Mouse (Mus musculus) T-helper 2 cell (primary cell): Measurements from ENCODE around the gene Fkbp10.

Experiments
- in situ Hi-C: fragments of 300-600 bp; cut with MboI, MseI; formaldehyde crosslinking; loops from one replicate; pipeline ENCODE4 v1.15.1; 2025; ENCODE audit warnings: high pct_unique_total_duplicates

Gene Fkbp10

DNA sequence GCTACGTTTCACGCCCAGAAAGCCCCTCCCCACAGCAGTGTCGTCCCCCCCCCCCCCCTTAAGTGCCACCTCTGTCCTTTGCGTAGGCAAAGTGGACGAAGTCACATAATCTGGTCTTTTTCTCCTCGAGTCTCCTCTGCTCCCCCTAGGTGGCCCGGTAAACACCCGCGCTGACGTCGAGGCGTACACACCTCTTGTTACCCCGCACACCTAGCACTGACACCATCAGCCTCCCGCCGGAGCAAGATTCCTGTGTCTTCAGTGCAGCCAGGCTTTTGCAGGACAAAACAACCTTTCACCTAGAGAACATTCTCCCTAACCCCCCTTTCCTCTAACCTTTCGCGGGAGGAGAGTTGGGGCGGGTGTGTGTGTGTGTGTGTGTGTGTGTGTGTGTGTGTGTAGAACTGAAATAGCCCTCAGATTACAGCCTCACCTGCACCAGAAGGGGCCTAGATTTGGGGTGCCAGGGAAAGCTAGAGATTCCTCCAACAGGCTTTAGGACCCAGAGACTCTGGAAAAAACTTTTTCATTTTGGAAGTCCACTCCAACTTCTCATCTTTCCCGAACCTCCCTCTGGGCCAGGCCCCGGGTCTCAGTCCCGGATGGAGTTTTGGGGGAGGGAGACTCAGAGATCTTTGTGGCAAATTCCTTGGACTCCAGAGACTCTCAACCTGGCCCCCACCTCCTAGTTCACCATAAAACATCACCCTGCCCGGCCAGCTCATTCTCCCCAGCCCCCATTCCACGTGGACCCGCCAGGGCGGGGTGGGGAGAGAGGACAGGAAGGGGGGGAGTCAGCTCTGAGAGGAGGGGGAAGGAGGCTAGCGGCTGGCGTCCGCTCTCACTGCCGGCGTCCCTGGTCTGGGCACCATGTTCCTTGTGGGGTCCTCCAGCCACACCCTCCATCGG is at the start of gene Fkbp10:
Gene Fkbp10 (plus strand): TSS at position 784 of the 909 bp plus-strand sequence.
- in situ Hi-C loops, result no loop called here

DNA sequence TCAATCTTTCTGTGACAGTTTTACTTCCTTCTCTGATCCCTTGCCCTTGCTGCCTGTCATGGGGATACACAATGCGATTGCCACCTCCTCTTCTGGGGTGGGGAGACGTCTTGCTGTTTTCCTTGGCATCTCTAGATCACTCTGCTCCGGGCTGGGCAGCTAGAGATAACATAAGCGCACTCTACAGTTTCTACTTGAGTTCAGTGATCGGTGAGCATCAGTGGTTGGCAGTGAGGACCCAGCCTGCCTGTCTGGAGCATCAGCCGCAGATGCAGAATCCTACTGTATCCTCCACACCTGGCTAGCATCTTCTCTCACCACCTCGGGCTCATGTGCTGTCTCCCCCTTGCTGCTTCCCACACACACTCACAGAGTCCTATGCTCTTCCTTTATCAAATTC is 46.4 kb upstream of the Fkbp10 start:
- in situ Hi-C loops, result loop anchor here (5.0 kb wide), 1 partner anchor 38 kb away; no protein-coding TSS in a partner anchor

DNA sequence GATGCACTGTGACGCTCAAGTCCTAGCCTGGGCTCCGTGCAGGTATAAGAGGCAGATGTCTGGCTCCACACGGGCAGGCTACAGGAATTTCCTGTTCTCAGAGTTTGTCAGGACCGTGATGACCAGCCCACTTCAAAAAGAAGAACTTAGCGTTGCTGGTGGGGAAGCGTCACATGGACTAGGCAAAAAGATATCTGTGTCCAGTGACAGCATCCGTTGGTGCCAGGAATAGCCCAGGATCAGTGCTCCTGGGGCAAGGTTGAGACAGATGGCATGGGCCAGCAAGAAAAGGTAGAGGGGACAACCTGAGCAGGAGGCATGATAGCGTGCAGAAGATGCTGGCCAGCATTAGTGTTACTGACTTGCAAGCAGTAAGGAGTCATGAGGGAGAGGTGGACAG is 45.7 kb upstream of the Fkbp10 start:
- in situ Hi-C loops, result loop anchor here (5.0 kb wide), 1 partner anchor 37 kb away; no protein-coding TSS in a partner anchor

DNA sequence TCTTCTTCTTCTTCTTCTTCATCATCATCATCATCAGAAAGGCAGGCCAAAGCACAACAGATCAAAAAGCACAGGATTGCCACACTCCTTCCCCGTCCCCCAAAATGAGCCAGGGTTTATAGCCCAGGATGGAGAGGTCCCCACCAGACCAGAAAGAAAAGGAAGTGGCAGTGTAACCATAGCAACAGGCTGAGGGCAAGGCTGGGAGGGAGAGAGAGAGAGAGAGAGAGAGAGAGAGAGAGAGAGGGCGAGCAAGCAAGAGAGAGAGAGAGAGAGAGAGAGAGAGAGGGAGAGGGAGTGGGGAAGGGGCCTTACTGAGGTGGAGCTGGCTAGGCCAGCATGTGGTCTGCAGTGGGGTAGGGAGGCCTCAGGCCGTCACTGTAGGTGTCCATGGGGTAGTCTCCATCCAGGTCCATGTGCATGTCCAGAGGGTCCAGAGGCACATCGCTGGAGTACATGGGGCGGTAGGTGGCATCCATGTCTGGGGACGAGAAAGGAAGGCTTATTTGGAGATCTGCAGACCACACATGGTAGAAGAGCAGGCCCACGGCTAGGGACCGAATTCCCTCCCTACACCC is 43.4 kb upstream of the Fkbp10 start:
- in situ Hi-C loops, result no loop called here

DNA sequence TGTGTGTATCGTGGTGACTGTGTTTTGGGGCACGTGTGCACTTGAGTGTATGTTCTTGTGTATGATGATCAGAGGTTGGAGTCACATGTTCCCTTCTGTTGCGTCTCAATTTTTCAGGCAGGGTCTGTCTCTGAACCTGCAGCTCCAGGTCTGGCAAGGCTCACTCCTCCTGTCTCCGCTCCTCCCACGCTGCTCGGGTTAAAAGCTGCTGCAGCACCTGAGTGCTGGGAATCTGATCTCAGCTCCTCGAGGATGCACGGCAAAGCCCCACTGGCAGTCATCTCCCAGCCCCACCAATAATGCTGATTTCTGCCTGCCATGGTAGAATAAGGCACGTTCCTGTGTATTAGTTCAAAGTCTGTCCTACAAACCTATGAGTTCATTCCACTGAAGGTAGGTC is 40.4 kb upstream of the Fkbp10 start:
- in situ Hi-C loops, result no loop called here

DNA sequence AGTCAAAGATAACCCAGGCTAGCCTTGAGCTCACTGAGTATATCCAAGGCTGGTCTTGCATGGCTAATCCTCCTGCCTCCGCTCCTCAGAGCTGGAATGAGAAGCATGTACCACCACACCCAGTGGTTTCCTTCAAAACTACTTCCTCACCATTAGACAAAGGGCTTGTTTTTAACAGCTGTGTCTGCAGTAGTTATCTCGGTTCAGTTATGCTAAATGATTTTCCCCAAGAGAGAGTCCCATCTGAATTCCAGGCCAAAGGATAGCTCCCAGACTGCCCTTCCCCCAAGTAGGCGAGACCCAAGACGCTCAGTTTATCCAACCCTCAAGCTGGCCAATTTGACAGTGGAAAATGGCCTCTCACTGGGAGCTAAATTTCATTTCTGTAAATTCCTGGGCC is 39.5 kb upstream of the Fkbp10 start:
- in situ Hi-C loops, result no loop called here

DNA sequence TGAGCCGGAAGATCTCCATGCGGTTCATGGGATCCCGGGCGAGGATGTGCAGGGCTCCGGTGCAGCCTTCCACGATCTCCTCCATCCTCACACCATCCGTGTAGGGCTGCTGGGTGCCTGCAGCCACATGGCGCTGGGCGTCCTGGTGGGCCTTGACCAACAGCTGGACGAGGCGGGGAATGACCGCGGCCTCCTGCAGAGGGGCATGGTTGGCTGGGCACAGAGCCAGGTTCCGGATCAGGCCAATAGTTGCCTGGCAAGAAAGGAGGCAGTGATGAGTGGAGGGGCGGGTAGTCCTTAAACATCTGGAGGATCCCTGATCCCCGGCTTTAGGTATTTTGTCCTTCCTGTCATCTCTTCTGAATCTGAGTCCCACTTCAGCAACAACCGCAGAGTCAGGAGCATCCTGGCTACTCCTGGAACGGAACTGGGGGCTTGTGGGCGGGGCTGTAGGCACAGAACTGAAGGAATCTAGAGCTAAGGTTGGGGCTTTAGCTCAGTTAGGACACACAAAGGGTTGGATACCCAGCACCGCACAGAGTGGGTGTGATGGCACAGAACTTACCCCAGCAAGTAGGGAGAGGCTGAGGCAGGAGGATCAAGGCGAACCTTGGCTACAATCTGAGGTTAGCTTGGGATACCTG is 38.6 kb upstream of the Fkbp10 start:
- in situ Hi-C loops, result no loop called here

DNA sequence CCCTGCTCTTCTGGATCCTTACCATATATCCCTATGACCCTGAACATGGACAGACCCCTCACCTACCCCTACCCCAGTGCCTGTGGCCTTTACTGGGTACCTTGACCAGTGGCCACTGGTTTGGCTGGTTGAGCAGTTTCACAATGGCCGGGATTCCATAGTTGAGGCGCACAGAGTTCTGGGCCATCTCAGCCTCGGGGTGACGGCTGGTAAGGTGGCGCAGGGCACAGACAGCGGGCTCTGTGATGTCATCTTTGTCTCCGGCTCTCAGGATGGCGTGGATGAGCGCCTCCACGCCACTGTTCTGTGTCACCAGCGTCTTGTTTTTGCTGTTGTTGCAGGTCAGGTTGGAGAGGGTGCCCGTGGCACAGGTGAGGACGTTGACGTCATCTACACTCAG is 37.5 kb upstream of the Fkbp10 start:
- in situ Hi-C loops, result no loop called here

DNA sequence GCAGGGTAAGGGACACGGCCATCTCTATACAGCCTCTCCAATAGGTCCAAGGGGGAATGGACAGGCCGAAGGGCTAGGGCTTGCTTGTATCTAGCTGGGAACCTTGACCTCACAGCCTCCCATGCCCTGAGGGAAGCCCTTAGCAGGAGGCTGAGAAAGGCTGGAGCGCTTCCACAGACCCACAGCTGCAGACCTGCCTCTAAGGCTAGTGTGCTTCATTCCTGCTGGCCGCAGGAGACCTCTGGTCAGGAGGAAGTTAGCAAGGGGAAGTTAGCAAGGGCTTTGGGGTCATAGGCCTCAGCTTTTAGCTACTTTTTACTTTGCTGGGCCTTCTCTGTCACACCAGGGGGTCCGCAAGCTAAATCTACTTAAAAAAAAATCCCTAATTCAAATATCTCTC is 37.1 kb upstream of the Fkbp10 start:
- in situ Hi-C loops, result no loop called here

DNA sequence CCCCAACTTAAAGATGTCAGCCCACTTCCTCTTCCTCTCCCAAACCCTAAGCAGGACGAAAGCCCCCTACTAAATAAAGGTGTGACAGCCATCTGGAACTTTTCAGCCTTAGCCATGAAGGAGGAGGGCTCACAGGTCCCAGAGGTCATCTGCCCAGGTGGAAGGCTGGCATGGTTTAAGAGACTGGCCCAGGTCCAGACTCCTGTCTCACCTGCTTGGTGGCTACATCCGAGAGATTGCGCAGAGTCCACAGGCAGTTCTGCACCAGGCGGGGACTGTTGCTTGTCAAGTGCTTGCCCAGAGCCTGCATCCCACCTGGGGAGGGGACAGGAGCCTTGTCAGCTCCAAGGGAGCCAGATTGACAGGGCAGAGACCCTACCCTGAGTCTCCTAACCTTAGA is 36.2 kb upstream of the Fkbp10 start:
- in situ Hi-C loops, result no loop called here

DNA sequence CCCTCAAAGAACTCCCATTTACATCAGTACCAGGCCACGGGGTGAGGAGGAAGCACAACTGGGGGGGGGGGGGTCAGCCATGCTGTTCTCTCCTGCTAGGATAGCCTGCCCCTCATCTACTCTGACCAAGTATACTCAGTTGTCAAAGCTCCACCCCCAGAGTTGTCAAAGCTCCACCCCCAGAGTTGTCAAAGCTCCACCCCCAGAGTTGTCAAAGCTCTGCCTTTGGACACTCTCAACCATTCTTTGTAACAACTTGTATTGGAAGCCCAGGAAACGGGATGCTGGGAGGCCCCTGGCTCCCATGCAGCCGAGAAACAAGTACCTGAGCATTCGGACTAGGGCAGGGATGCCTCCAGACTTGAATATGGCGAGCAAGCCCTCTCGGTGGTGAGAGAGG is 32.8 kb upstream of the Fkbp10 start:
- in situ Hi-C loops, result no loop called here

DNA sequence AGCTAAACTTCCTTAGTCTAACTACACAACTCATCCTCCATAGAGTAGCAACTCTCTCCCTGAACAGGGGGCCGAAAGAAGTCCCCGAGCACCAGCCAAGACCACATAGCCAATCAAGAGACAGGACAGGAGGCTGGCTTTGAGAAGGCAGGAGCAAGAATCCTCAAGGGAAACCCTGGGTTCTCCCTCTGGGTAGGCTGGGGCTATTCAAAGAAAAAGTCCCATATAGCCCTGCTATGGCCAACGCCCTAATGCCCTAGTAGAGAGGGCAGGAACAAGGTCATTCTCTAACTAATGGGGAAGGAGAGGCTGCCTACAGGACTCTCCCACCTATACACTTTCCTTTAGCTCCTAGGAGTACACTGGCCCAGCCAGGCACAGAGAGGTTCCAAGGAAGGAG is 30.5 kb upstream of the Fkbp10 start:
- in situ Hi-C loops, result no loop called here

DNA sequence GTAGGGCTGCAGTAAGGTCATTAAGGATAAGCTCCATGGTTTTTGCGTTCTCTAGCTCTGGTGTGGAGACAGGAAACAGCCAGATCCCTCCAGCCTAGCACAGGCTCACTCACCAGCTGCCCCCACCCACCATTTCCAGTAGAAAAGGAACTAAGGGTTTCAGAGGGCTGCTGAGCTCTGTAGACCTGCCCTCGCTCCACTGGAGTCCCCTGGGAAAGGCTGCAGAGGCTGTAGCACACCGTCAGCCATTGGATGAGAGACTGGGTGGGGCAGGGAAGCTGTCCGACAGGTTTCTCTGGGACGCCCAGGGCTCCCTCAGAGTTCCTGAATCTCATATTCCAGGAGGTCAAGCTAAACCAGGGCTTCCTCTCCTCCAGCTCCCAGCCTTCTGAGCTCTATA is 28.9 kb upstream of the Fkbp10 start:
- in situ Hi-C loops, result no loop called here

DNA sequence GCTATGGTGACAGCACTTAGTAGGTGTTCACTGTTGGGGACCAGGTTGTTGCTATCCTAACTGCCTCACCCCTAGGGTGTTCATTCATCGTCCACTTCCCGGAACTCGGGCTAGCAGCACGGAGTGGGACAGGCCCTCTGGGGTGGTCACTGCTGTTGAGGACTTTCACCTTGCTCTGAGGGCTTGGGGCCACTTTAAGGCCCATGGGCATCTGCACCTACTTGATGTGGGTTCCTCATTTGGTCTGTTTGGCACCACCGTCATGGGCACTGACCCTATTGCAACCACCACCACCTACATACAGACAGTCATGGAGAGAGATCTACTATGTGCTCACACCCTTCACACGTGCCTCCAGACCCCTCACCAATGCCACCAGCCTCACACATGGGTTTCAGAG is 28.4 kb upstream of the Fkbp10 start:
- in situ Hi-C loops, result no loop called here

DNA sequence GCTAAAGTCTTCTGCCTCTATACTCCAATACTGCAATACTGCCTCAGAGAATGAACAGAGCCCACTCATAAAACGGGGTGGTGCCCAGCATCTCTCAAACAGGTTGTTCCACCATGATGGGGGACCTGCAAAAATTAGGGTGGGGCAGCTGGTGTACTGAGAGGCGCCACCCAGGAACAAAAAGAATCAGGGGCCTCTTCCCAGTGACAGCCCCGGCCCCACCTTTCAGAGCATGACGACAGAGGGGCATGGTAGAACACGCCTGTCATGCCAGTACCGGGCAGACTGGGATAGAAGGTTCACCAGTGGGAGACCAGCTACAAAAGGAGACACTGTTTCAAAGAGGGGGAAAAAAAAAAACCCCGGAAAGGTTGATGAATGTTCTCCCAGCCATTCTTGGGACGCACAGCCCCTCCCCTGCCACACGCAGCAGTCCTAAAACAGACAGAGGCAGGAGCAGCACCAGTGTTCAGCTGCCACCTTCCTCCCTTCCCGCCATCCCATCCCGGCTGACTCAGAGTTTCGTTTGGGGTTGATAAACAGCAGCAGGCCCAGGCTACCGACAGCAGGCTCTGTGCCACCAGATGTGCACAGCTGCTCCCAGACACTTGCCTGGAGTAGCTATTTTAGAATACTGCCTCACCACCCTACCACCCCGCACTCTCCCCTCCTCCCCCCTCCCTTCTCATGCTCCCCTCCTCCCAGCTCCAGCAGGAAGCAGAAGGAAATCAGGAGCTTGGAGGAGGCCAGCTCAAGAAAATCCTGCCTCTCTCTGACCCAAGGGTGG is 27.7 kb upstream of the Fkbp10 start:
- in situ Hi-C loops, result no loop called here

DNA sequence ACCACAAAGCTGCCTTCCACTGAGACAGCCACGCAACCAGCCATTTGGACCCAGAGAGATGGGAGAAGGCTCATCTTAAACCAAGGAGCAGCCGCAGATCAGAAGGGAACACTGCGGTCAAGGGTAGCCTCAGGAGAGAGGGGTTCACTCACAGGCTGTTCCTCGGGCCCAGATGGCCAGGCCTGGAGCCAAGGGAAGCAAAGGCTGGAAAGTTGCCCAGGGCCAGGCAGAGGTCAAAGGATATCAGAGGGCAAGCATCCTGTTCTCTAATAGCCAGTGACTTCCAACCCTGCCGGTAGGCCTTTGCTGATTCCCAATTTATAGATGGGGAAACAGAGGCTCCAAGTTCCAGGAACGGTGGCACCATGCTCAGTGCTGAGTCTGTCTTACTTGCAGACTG is 26.9 kb upstream of the Fkbp10 start:
- in situ Hi-C loops, result no loop called here

DNA sequence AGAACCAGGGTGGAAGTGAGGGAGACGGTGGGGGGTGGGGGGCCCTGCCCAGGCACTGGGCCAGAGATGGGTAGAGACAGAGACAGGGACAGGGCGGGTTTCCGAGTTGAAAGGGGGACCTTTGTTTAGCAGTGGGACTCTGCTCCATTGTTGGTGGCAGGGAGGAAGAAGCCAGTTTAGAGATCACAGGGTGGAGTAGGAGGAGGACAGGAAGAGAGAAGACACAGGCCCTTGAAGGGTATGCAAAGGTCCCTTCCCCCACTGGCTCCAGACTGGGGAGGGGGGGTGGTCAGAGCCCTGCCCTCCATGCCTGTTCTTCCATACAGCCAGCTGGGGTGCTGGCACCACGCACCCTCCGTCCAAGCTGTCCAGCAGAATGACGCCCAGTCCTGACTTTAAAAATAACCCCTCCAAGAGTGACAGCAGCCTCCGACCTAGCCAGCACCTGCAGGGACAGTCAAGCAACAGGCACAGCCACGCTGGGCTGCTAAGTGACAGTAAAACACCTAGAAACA is 25.5 kb upstream of the Fkbp10 start:
- in situ Hi-C loops, result no loop called here

DNA sequence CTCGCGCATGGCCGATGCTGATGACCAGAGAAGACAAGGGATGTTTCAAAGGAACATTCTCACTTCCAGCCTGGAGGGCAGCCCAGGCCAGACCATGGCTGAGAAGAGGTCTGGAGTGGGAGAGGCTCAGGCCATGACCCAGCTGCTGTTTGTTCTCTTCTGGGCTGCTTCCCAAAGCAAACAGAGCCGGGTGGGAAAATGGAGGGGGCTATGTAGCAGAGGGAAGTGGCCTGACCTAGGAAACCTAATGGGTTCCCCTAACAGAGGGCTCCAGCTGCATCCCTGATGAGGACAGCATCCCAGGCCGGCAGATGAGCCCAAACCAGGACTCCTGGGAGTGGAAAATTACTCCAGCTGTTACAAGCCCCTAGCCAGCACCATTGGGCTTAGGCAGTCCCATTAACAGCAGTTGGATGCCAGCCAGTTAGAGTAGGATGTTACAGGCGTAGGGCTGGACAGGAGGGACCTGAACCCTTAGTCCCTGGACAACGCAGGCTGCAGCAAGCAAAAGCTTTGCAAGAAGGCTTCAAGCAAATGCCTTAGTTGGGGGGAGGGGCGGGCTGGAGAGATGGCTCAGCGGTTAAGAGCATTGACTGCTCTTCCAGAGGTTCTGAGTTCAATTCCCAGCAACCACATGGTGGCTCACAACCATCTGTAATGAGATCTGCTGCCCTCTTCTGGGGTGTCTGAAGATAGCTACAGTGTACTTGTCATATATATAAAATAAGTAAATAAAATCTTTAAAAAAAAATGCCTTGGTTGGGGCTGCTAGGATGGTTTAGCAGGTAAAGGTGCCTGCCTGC is 24.2 kb upstream of the Fkbp10 start:
- in situ Hi-C loops, result no loop called here

DNA sequence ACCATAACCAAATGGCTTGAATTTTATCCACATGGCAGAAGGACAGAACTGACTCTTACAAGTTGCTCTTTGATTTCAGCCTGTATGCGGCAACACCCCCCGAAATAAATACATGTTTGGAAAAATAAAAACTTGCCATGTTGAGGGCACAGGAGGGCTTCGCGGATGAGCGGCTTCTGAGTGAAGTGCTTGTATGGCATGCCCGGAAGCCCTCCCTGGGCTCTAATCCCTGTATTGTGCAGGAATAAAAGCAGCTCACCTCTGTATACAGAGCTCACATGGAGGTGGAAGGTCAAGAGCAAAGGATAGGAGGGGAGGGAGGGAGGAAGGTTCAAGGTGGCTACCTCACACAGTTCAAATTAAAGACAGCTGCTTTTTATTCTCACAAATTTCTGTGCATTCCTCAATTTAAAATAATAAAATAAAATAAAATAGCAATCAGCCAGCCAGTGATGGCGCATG is 23.6 kb upstream of the Fkbp10 start:
- in situ Hi-C loops, result no loop called here

DNA sequence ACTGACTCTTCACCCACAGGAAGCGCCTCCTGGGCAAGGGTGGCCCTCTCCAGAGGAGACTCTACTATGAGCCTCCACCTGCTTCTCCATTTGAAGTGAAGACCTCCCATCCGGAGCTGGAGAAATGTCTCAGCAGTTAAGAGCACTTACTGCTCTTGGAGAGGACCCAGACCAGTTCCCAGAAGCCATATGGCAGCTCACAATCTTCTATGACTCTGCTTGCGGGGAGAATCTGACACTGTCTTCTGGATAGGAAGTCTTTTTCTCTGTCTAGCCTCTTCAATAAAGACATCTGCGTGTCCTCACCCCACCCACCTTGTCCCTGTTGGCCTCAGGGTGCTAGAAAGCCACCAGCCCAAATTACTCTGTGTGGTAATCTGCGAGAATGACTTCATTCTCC is 22.5 kb upstream of the Fkbp10 start:
- in situ Hi-C loops, result no loop called here

DNA sequence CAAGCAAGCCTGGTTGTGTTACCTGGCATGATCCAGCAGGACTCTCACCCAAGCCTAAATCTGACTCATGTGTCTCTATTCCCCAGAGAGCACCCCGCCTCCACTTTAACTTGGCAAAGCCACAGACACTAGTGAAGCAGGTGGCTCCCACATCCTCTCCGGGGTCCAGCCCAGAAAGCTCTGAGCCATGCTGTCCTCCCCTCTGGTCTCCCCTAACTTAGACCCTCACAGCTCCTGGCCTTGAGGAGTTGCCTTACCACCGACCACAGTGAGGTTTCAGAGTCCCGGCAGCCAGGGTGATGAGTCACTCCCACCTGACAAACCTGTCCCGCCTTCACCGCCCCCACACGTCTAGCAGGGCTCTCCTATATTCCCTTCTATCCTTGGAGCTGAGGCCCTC is 21.8 kb upstream of the Fkbp10 start:
- in situ Hi-C loops, result no loop called here
